Mouse (Mus musculus): ENCODE data around the gene Nedd4. TPM values are rescaled to one million over a fixed set of nuclear protein-coding genes. Genes with fewer than 3 reads are reported as not detected.

Gene Nedd4
- polyA plus RNA-seq, 1 experiment from 2014 or later, result 624 TPM

DNA sequence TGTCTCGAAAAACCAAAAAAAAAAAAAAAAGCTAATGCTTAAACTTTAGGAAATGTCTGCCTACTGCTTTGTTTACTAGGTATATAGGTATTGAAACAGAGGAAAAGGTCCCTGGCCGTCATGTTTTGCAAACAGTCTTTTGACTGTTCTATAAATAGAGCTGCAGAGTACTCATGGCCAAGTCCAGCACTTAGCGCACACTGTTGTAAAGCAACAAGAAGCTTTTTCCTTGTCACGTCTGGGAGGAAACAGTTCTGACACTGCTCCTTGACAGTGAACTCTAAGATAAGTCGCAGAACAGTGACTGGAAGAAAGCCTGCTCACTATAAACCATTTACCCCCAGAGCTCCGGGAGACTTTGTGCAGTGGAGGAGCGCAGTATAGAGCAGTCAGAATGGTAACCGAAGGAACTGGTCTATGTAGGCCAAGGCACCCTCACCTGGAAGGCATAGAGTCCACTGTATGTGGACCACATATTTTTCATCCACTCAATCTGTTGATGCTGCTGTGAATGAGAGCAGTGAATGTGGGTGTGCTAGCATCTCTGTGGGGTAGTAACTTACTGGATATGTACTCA, 19.6 kb downstream of the Nedd4 start:
- Histone ChIP-seq H3K9me3 (replicated peaks) (no peaks in the 10 kb centered on the region), H3K9ac (no peak overlapping the region), H3K36me3 (peaks cover 71% of the 10 kb centered on the region), H3K4me1 (replicated peaks) (peaks cover 28% of the 10 kb centered on the region), H3K4me3 (no peak overlapping the region), H3K27ac (ENCODE audit: poor library complexity, severe bottlenecking) (peak overlapping the region; percentile 76), H3K4me2 (no peak overlapping the region), H3K27me3 (replicated peaks) (no peaks in the 10 kb centered on the region)
- WGBS, result 55% methylated on average over 8 of the region's 8 CpGs
- peak; percentile 27; the same call in 1 of the 2 replicates for ATAC-seq (ENCODE audit: insufficient number of reproducible peaks, low FRiP score)

DNA sequence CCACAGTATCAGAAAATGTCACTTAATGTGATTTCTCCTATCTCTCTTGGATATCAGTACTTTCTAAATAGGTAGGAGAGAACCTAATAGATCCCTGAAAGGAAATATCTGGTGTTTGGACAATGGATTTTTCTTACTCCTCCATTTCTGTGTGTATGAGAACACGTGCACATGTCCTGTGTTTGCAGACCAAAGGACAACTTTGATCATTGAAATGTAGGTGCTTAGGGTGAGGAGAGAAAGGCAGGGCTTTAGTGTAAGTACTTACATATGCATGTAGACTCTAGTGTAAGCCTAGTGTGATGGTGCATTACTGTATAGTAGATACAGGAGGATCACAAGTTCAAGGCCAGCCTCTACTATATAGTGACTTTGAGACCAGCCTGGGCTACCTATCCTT, 21.1 kb downstream of the Nedd4 start:
- Histone ChIP-seq H3K27ac (ENCODE audit: poor library complexity, severe bottlenecking) (no peak overlapping the region), H3K36me3 (peaks cover 74% of the 10 kb centered on the region), H3K27me3 (replicated peaks) (no peaks in the 10 kb centered on the region), H3K4me3 (no peak overlapping the region), H3K4me1 (replicated peaks) (peaks cover 34% of the 10 kb centered on the region), H3K4me2 (no peak overlapping the region), H3K9ac (no peak overlapping the region), H3K9me3 (replicated peaks) (no peaks in the 10 kb centered on the region)
- WGBS, result 90% methylated on average over 1 of the region's 1 CpGs
- ATAC-seq (ENCODE audit: insufficient number of reproducible peaks, low FRiP score), result no peak

DNA sequence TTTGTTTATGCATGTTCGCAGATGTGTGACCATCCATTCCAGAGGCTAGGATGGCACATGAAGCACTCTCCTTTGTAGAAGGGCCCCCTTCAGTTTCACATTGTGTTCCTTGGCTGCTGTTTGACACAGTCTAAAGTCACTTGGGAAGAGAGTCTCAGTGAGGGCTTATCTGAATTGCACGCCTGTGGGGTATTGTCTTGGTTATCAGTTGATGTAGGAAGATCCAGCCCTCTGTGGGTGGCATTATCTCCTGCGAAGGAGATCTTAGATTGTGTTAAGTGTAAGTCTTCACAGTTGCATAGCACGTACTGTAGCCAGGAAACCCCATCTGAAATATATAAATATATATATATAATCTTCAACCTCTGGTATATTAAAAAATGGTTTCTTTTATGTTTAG, 23.1 kb downstream of the Nedd4 start:
- no peaks in the 10 kb centered on the region for H3K9me3 ChIP-seq (replicated peaks)
- H3K27ac ChIP-seq (ENCODE audit: poor library complexity, severe bottlenecking), result 0 out of 2 replicates have a peak overlapping the region, but pooled peaks have one; percentile 33
- no peak for ATAC-seq (ENCODE audit: insufficient number of reproducible peaks, low FRiP score)
- H3K4me3 ChIP-seq, result no peak overlapping the region
- H3K27me3 ChIP-seq (replicated peaks), result no peaks in the 10 kb centered on the region
- H3K36me3 ChIP-seq, result peaks cover 84% of the 10 kb centered on the region
- H3K4me2 ChIP-seq, result no peak overlapping the region
- H3K9ac ChIP-seq, result no peak overlapping the region
- peaks cover 38% of the 10 kb centered on the region for H3K4me1 ChIP-seq (replicated peaks)
- 66% methylated on average over 4 of the region's 4 CpGs for WGBS

DNA sequence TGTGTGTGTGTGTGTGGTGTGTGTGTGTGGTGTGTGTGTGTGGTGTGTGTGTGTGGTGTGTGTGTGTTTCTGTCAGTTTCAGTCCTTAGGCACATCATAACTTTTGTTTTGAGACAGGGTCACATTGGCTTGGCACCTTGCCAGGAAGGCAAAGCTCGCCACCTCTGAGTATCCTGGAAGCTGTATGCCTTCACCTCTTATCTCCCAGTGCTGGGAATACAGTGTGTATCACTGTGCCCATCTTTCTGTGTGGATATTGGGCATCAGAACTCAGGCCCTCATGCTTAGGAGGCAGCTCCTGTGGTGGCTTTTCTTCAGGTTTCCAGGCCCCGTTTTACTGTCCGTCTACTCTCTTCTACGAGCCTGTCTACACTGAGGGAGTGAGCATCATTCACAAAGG, 24.4 kb downstream of the Nedd4 start:
- H3K9me3 ChIP-seq (replicated peaks), result no peaks in the 10 kb centered on the region
- peaks cover 43% of the 10 kb centered on the region for H3K4me1 ChIP-seq (replicated peaks)
- H3K4me2 ChIP-seq, result no peak overlapping the region
- 65% methylated on average over 4 of the region's 4 CpGs for WGBS
- H3K27ac ChIP-seq (ENCODE audit: poor library complexity, severe bottlenecking), result peak overlapping the region; percentile 63
- peaks cover 90% of the 10 kb centered on the region for H3K36me3 ChIP-seq
- H3K9ac ChIP-seq, result no peak overlapping the region
- H3K4me3 ChIP-seq, result no peak overlapping the region
- ATAC-seq (ENCODE audit: insufficient number of reproducible peaks, low FRiP score), result no peak
- H3K27me3 ChIP-seq (replicated peaks), result no peaks in the 10 kb centered on the region

DNA sequence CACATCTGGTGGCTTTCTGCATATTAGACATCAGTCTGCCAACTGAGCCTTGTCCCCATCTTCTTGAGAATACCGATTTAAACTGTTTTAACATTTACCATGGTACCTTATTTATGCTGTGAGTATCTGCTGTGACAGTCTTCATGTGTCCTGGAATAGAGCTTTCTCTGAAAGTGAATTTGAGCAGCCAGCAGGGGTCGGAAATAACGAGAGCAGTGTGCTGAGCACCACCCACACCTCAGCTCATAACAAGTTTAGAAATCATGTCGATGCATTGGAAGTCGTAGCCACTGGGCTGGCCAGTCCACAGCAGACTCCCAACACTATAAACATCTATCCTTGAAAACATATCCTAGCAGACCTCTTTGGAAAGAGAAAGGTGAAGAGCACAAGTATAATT, 27.4 kb downstream of the Nedd4 start:
- ATAC-seq (ENCODE audit: insufficient number of reproducible peaks, low FRiP score), result no peak
- H3K4me1 ChIP-seq (replicated peaks), result peaks cover 56% of the 10 kb centered on the region
- H3K36me3 ChIP-seq, result peaks cover 88% of the 10 kb centered on the region
- no peak overlapping the region for H3K27ac ChIP-seq (ENCODE audit: poor library complexity, severe bottlenecking)
- no peak overlapping the region for H3K4me3 ChIP-seq
- H3K4me2 ChIP-seq, result no peak overlapping the region
- no peaks in the 10 kb centered on the region for H3K9me3 ChIP-seq (replicated peaks)
- no peaks in the 10 kb centered on the region for H3K27me3 ChIP-seq (replicated peaks)
- 75% methylated on average over 5 of the region's 5 CpGs for WGBS
- no peak overlapping the region for H3K9ac ChIP-seq

DNA sequence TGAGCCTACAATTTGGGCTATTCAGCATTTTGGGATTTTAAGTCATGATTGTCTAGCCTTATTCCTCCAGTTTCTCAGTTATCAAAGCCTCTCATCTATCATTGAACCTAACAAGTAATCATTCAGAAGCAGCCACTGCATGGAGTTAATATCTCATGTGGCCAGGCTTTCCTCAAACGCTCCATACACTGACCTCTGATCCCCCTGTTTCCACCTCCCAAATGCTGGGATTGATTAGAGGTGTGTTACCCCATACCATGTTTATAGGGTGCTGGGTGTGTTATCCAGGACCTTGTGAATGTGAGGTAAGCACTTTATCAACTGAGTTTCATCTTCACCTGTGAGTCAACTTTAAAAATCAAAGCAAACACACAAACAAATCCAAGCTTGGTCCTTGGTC, 28.7 kb downstream of the Nedd4 start:
- no peaks in the 10 kb centered on the region for H3K27me3 ChIP-seq (replicated peaks)
- H3K36me3 ChIP-seq, result peaks cover 79% of the 10 kb centered on the region
- no peak overlapping the region for H3K9ac ChIP-seq
- H3K27ac ChIP-seq (ENCODE audit: poor library complexity, severe bottlenecking), result no peak overlapping the region
- no peak overlapping the region for H3K4me2 ChIP-seq
- no peak for ATAC-seq (ENCODE audit: insufficient number of reproducible peaks, low FRiP score)
- no peak overlapping the region for H3K4me3 ChIP-seq
- peaks cover 50% of the 10 kb centered on the region for H3K4me1 ChIP-seq (replicated peaks)
- no peaks in the 10 kb centered on the region for H3K9me3 ChIP-seq (replicated peaks)
- WGBS, result 74% methylated on average over 1 of the region's 1 CpGs

DNA sequence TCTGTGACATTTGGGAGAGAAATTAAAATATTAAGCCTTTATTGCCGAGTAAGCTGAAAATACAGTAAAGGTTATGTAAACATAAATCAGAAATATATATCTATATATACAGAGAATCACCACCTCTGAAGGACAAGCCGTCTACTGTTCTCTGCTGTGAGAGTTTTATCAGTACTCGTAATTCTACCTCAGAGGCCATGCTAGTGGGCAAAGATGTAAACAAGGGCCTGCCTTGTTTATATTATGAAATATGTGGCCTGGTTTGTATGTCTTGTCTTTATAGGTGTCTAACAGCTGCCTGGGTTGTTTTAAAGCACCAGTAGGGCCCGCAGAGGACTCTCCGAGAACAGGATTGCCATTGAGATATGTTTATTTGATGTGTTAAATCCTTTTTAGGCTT, 29.8 kb downstream of the Nedd4 start:
- Histone ChIP-seq H3K27me3 (replicated peaks) (no peaks in the 10 kb centered on the region), H3K9ac (no peak overlapping the region), H3K27ac (ENCODE audit: poor library complexity, severe bottlenecking) (no peak overlapping the region), H3K4me2 (no peak overlapping the region), H3K4me3 (no peak overlapping the region), H3K4me1 (replicated peaks) (peaks cover 44% of the 10 kb centered on the region), H3K9me3 (replicated peaks) (no peaks in the 10 kb centered on the region), H3K36me3 (peaks cover 76% of the 10 kb centered on the region)
- ATAC-seq (ENCODE audit: insufficient number of reproducible peaks, low FRiP score), result no peak
- 75% methylated on average over 5 of the region's 5 CpGs for WGBS

DNA sequence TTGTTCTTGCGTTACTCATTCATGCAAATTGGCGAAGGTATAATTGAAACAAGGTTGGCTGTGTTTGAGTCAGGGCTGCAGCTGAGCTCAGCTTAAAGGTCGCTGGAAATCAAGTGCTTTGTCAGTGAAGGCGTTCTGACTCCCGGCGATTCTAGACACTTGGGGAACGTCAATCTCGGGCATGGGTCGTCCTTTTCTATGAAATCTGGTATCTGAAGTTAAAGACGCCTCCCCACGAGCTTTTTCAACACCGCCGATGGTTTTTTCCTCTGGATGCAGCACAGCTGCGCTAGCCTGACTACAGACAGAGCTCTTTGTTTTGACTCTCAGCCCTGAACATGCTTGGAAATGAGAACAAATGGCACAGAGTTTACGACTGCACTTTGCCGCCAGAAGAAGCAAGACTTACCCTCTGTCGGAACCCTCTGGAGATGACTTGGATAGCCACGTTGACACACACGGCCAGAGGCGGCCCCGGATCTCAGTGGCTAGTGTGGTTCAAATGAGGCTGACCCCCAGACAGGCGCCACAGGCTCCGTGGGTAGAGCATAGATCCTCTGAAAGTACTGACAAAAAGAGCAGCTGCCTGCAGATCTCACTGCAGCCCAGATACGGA, 31.0 kb downstream of the Nedd4 start:
- no peaks in the 10 kb centered on the region for H3K27me3 ChIP-seq (replicated peaks)
- peaks cover 47% of the 10 kb centered on the region for H3K4me1 ChIP-seq (replicated peaks)
- ATAC-seq (ENCODE audit: insufficient number of reproducible peaks, low FRiP score), result no peak
- no peak overlapping the region for H3K4me3 ChIP-seq
- H3K4me2 ChIP-seq, result no peak overlapping the region
- 66% methylated on average over 24 of the region's 24 CpGs for WGBS
- 0 out of 2 replicates have a peak overlapping the region, but pooled peaks have one; percentile 11 for H3K27ac ChIP-seq (ENCODE audit: poor library complexity, severe bottlenecking)
- no peak overlapping the region for H3K9ac ChIP-seq
- H3K36me3 ChIP-seq, result peaks cover 75% of the 10 kb centered on the region
- H3K9me3 ChIP-seq (replicated peaks), result no peaks in the 10 kb centered on the region

DNA sequence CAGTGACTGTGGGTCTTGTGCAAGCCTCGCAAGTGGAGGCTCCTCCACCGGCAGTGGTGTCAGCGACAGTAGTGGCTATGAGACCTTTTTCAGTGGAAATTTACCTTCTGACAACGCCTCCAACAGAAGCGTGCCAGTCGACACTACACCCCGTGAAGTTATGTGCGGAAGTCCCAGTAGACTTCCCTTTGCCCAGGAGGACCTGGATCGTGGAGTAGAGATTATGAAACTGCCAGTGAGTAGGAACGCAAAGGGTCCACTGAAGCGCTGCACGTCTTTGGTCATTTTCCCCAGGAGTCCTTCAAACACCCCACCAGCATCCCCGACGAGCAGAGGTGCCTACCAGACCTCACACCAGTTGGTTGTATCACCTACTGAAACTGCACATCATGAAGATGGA, 31.7 kb downstream of the Nedd4 start:
- Histone ChIP-seq H3K36me3 (peaks cover 75% of the 10 kb centered on the region), H3K4me2 (no peak overlapping the region), H3K4me3 (no peak overlapping the region), H3K9ac (no peak overlapping the region), H3K27me3 (replicated peaks) (no peaks in the 10 kb centered on the region), H3K9me3 (replicated peaks) (no peaks in the 10 kb centered on the region), H3K27ac (ENCODE audit: poor library complexity, severe bottlenecking) (no peak overlapping the region), H3K4me1 (replicated peaks) (peaks cover 54% of the 10 kb centered on the region)
- 79% methylated on average over 14 of the region's 14 CpGs for WGBS
- no peak for ATAC-seq (ENCODE audit: insufficient number of reproducible peaks, low FRiP score)

DNA sequence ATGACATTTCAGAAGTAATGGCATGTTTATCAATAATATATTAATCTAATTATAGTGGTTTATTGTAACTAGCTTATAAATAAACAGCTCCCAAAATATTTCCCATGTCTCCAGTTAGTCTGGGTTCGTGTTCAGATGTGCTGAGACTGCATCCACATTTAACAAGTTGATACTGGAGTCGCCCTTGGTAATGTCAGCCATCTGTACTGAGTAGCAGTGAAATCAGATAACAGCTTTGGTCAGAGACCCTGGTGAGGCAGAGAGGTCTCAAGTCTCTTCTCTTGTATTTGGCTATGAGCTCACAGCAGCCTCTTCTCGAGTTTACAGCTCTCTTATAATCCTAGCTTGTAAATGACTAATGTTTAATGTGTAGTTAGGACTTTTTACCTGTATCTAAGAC, 34.4 kb downstream of the Nedd4 start:
- Histone ChIP-seq H3K4me1 (replicated peaks) (peaks cover 64% of the 10 kb centered on the region), H3K27me3 (replicated peaks) (no peaks in the 10 kb centered on the region), H3K9ac (no peak overlapping the region), H3K27ac (ENCODE audit: poor library complexity, severe bottlenecking) (peak overlapping the region; percentile 16; the same call in 1 of the 2 replicates), H3K4me3 (no peak overlapping the region), H3K4me2 (no peak overlapping the region), H3K36me3 (peaks cover 74% of the 10 kb centered on the region), H3K9me3 (replicated peaks) (no peaks in the 10 kb centered on the region)
- 42% methylated on average over 3 of the region's 3 CpGs for WGBS
- ATAC-seq (ENCODE audit: insufficient number of reproducible peaks, low FRiP score), result no peak

DNA sequence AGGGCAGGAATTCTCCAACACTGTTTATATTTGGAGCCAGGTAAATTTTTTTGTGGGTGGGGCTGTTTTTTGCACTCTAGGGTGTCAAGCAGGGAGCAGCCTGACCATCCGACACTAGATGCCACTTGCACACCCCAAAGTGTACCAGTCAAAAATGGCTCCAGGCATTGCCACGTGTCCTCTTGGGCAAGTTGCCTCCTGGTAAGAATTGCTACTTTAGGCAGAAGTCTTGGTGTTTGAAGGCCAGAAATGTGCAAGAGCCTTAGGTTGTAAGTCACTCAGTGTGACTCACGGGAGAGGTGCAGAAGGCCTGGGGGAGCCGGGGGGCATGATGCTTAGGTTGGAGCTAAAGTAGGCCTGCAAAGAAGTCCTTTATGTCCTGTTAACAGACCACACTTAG, 35.6 kb downstream of the Nedd4 start:
- no peak for ATAC-seq (ENCODE audit: insufficient number of reproducible peaks, low FRiP score)
- no peaks in the 10 kb centered on the region for H3K27me3 ChIP-seq (replicated peaks)
- H3K9ac ChIP-seq, result no peak overlapping the region
- no peak overlapping the region for H3K27ac ChIP-seq (ENCODE audit: poor library complexity, severe bottlenecking)
- H3K36me3 ChIP-seq, result peaks cover 79% of the 10 kb centered on the region
- H3K4me2 ChIP-seq, result no peak overlapping the region
- peaks cover 71% of the 10 kb centered on the region for H3K4me1 ChIP-seq (replicated peaks)
- no peak overlapping the region for H3K4me3 ChIP-seq
- 82% methylated on average over 4 of the region's 4 CpGs for WGBS
- H3K9me3 ChIP-seq (replicated peaks), result no peaks in the 10 kb centered on the region

DNA sequence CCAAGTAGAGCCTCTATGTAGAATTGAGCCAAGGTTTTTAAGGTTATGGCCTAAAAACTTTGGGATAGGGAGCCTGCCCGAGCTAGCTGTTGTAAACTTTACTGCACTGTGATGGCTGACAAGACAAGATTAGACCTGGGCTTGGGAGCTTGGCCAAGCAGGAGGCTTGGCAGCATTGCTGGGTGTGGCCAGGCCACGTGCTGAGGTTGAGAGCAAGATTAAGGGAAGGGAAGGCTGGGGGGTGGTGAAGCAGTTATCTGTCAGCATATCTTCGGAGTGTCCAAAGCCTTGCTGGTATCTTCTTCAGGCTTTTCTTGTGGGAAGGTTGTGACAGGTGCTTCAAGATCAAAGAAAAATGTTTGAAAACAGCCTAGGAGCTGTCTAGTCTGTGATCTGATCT, 37.6 kb downstream of the Nedd4 start:
- Histone ChIP-seq H3K27me3 (replicated peaks) (no peaks in the 10 kb centered on the region), H3K4me2 (no peak overlapping the region), H3K4me3 (no peak overlapping the region), H3K36me3 (peaks cover 76% of the 10 kb centered on the region), H3K9ac (no peak overlapping the region), H3K27ac (ENCODE audit: poor library complexity, severe bottlenecking) (peak overlapping the region; percentile 70), H3K4me1 (replicated peaks) (peaks cover 52% of the 10 kb centered on the region), H3K9me3 (replicated peaks) (no peaks in the 10 kb centered on the region)
- 21% methylated on average over 3 of the region's 3 CpGs for WGBS
- peak; percentile 47; the same call in 1 of the 2 replicates for ATAC-seq (ENCODE audit: insufficient number of reproducible peaks, low FRiP score)
